Mouse (Mus musculus) kidney, postnatal 4 days (tissue): Measurements from ENCODE around the gene Ubqln1.

ENCODE experiments used
- DNase-seq, 2 experiments: peaks; one replicate each; pipeline ENCODE4 v3.0.0; 2021; ENCODE audit warnings: mixed read lengths in 2 of 2

The Ubqln1 gene

GRCm38 (mm10) chr13:58215592-58216341 lies at the start of gene Ubqln1:
Gene Ubqln1 (minus strand): TSS chr13:58215653.
- DNase-seq, result peak; percentile 90 to 94

- DNase-seq, result no peak
These were observed 48.1 kb upstream of the Ubqln1 start for GRCm38 (mm10) chr13:58263546-58263945.

- no peak for DNase-seq
These were observed 46.2 kb upstream of the Ubqln1 start for GRCm38 (mm10) chr13:58261674-58262073.

GRCm38 (mm10) chr13:58253268-58253667 lies 37.8 kb upstream of the Ubqln1 start:
- DNase-seq, result no peak

GRCm38 (mm10) chr13:58248957-58249356 lies 33.5 kb upstream of the Ubqln1 start:
- DNase-seq, result no peak

- DNase-seq, result no peak
These were observed 21.1 kb upstream of the Ubqln1 start for GRCm38 (mm10) chr13:58236536-58236935.

GRCm38 (mm10) chr13:58232611-58233010 lies 17.2 kb upstream of the Ubqln1 start:
- DNase-seq, result peak; percentile 59 to 71

- no peak for DNase-seq
These were observed 16.6 kb upstream of the Ubqln1 start for GRCm38 (mm10) chr13:58232070-58232469.

- no peak for DNase-seq
These were observed 13.2 kb upstream of the Ubqln1 start for GRCm38 (mm10) chr13:58228624-58229023.

GRCm38 (mm10) chr13:58225694-58226093 lies 10.2 kb upstream of the Ubqln1 start:
- no peak for DNase-seq

- no peak for DNase-seq
These were observed 4.8 kb upstream of the Ubqln1 start for GRCm38 (mm10) chr13:58220206-58220605.

GRCm38 (mm10) chr13:58217536-58217935 lies 2.1 kb upstream of the Ubqln1 start:
- DNase-seq, result no peak

GRCm38 (mm10) chr13:58216395-58216794 lies 942 bp upstream of the Ubqln1 start:
- DNase-seq, result no peak

- no peak for DNase-seq
These were observed 231 bp downstream of the Ubqln1 start for GRCm38 (mm10) chr13:58215253-58215591.

- DNase-seq, result peak in 1 of 2 experiments; percentile 20
These were observed 854 bp downstream of the Ubqln1 start for GRCm38 (mm10) chr13:58214346-58215252.

- DNase-seq, result no peak
These were observed 1.7 kb downstream of the Ubqln1 start for GRCm38 (mm10) chr13:58213801-58214200.

- DNase-seq, result no peak
These were observed 2.9 kb downstream of the Ubqln1 start for GRCm38 (mm10) chr13:58212530-58212929.

- no peak for DNase-seq
These were observed 5.0 kb downstream of the Ubqln1 start for GRCm38 (mm10) chr13:58210441-58210840.

GRCm38 (mm10) chr13:58206084-58206483 lies 9.4 kb downstream of the Ubqln1 start:
- DNase-seq, result no peak

- no peak for DNase-seq
These were observed 10.5 kb downstream of the Ubqln1 start for GRCm38 (mm10) chr13:58204986-58205385.

GRCm38 (mm10) chr13:58204202-58204601 lies 11.3 kb downstream of the Ubqln1 start:
- no peak for DNase-seq

- no peak for DNase-seq
These were observed 12.6 kb downstream of the Ubqln1 start for GRCm38 (mm10) chr13:58202903-58203302.

- DNase-seq, result no peak
These were observed 13.5 kb downstream of the Ubqln1 start for GRCm38 (mm10) chr13:58201908-58202307.

GRCm38 (mm10) chr13:58201343-58201742 lies 14.1 kb downstream of the Ubqln1 start:
- DNase-seq, result no peak
